Mouse (Mus musculus): ENCODE results near the gene Zmynd15.

GRCm38 (mm10) chr11:70506962-70507515, 47.8 kb downstream of the Zmynd15 start:
- no peak for TF ChIP-seq CTCF (conservative IDR thresholded peaks at IDR 0.05; ENCODE audit: insufficient read depth, insufficient read length, low read depth, low read length)
- no peak for TF ChIP-seq POLR2A (IDR thresholded peaks at IDR 0.05; ENCODE audit: low read depth, low read length)

Measured in kidney, adult 2 months (tissue).